Mouse (Mus musculus) cerebellum, adult 2 months (tissue): Measurements from ENCODE around the gene Srrm4. TPM values are rescaled to one million over a fixed set of nuclear protein-coding genes. Genes with fewer than 3 reads are reported as not detected.

ENCODE experiments used
- DNase-seq, 2 experiments: peaks; one replicate each; pipeline ENCODE4 v3.0.0; 2021
- H3K27ac ChIP-seq: fragments of 200-500 bp; 2 replicates; pipeline ENCODE4 v1.5.1; 2012; ENCODE audit warnings: low read length, control low read depth, inconsistent platforms; ENCODE audit not compliant: insufficient read depth
- H3K27me3 ChIP-seq: fragments of 200-500 bp; 2 replicates; pipeline ENCODE4 v1.6.1; 2012; ENCODE audit warnings: inconsistent platforms, mild to moderate bottlenecking, low read length, moderate library complexity; ENCODE audit not compliant: control insufficient read depth, insufficient read depth
- H3K4me1 ChIP-seq: fragments of 200-500 bp; 2 replicates; pipeline ENCODE4 v1.6.1; 2011; ENCODE audit warnings: low read length; ENCODE audit not compliant: control insufficient read depth, insufficient read depth
- H3K4me3 ChIP-seq: fragments of 200-500 bp; replicated peaks from 2 replicates; pipeline ENCODE3; 2011; ENCODE audit warnings: mild to moderate bottlenecking, low read depth, low read length, control low read depth; ENCODE audit not compliant: insufficient read depth
- CTCF ChIP-seq: fragments of 200-500 bp; IDR thresholded peaks from 2 replicates; pipeline ENCODE4 v1.5.1; 2011; ENCODE audit warnings: low read depth, mild to moderate bottlenecking, control low read depth, low read length, moderate library complexity, borderline replicate concordance; ENCODE audit not compliant: insufficient read depth
- POLR2A ChIP-seq: fragments of 200-500 bp; IDR thresholded peaks from 2 replicates; pipeline ENCODE4 v1.6.1; 2011; ENCODE audit warnings: low read length, control low read depth, borderline replicate concordance; ENCODE audit not compliant: insufficient read depth
- WGBS: fragments of 180-500 bp; shearing (Covaris S2); methylation state at CpG from one replicate; pipeline ENCODE4 v1.1.7; 2018; 5-methylcytosine and 5-hydroxymethylcytosine counted together
- polyA plus RNA-seq: library from polyadenylated mRNA; depleted of rRNA; stranded (reverse); fragments of >200 nt; gene quantifications from 2 replicates; pipeline ENCODE4 v1.2.3, GENCODE M21; 2012

Srrm4 gene
- polyA plus RNA-seq, 1 experiment, result 29.6 TPM

DNA sequence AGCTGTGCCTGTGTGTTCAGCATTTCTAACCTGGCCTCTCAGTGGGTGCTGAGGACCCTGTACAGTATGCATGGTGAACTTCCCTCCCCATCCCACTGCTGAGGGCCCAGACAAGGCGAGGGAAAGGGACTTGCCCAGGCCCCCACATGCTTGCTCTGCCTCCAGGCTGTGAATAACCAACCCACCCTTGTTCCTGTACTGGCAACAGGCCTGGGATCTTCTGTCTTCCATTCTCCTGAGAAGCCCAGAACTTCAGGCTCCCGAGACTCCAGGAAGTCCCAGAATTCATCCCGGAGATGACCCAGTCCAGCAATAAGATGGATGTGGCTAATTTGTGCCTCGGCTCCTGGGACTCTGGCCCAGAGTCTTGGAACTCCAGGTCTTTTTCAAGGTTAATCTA lies 105.5 kb downstream of the Srrm4 start:
- H3K4me3 ChIP-seq, result no peak overlapping the region
- H3K27me3 ChIP-seq, result no peaks in the 10 kb centered on the region
- DNase-seq, result no peak
- no peak overlapping the region for H3K27ac ChIP-seq
- no peak for TF ChIP-seq POLR2A
- TF ChIP-seq CTCF, result no peak
- peaks cover 35% of the 10 kb centered on the region for H3K4me1 ChIP-seq
- WGBS, result 65% methylated on average over 4 of the region's 4 CpGs

- 23% methylated on average over 5 of the region's 5 CpGs for WGBS
- Histone ChIP-seq H3K27ac (no peak overlapping the region), H3K4me1 (peaks cover 25% of the 10 kb centered on the region), H3K27me3 (no peaks in the 10 kb centered on the region), H3K4me3 (no peak overlapping the region)
- DNase-seq, result no peak
- TF ChIP-seq POLR2A, result no peak
These were observed 106.5 kb downstream of the Srrm4 start for GRCm38 (mm10) chr5:116485069-116485468.

GRCm38 (mm10) chr5:116484236-116484635 lies 107.4 kb downstream of the Srrm4 start:
- H3K27ac ChIP-seq, result peak overlapping the region; percentile 47; the same call in 1 of the 2 replicates
- WGBS, result 24% methylated on average over 9 of the region's 9 CpGs
- H3K4me1 ChIP-seq, result peaks cover 22% of the 10 kb centered on the region; the same call in 1 of the 2 replicates
- DNase-seq, result peak; percentile 71 to 80
- no peak for TF ChIP-seq POLR2A
- no peak overlapping the region for H3K4me3 ChIP-seq
- no peaks in the 10 kb centered on the region for H3K27me3 ChIP-seq

- 46% methylated on average over 18 of the region's 18 CpGs for WGBS
- TF ChIP-seq POLR2A, result no peak
- no peak for TF ChIP-seq CTCF
- DNase-seq, result peak in 1 of 2 experiments; percentile 49
- Histone ChIP-seq H3K4me1 (peaks cover 17% of the 10 kb centered on the region), H3K27me3 (no peaks in the 10 kb centered on the region), H3K4me3 (no peak overlapping the region), H3K27ac (no peak overlapping the region)
These were observed 112.8 kb downstream of the Srrm4 start for GRCm38 (mm10) chr5:116478607-116479371.

- H3K4me3 ChIP-seq, result no peak overlapping the region
- H3K27ac ChIP-seq, result no peak overlapping the region
- H3K27me3 ChIP-seq, result no peaks in the 10 kb centered on the region
- DNase-seq, result peak; percentile 30 to 54
- WGBS, result 26% methylated on average over 15 of the region's 15 CpGs
- peak; percentile 70 for TF ChIP-seq CTCF
- no peak for TF ChIP-seq POLR2A
- H3K4me1 ChIP-seq, result peaks cover 8% of the 10 kb centered on the region
These were observed 115.6 kb downstream of the Srrm4 start for GRCm38 (mm10) chr5:116476006-116476405.

DNA sequence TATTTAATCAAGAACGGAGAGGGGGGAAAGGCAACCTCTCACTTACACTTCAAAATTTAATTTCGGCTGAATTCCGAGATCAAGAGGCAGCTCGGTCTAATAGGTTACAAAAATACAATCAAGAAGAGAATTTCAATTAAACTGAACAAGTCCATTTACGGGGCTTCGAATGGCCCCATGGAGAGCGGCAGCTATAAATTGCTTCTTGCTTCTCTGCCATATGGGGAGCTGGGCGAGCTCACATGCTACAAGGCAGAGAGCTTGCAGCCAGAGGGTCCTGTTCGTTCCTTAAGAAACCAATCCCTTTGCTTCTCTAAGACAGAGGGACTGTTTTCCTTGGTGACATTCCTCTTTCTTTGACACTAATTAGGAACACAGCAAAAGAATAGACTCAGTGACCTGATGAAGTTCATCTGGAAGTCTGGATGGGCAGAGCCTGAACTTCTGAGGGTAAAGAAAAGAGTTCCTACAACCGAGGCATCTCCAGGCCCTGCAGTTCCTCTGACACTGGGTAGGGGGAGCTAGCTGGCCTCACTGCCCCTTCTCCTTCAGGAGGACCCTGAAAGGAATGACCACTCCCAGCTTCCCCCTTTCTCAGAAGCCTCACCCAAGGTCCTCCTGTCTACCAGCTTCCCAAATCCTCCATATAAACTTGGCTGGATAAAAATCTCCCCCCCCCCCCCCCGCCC lies 130.1 kb downstream of the Srrm4 start:
- TF ChIP-seq CTCF (peak; percentile 62), POLR2A (no peak)
- no peak overlapping the region for H3K27ac ChIP-seq
- H3K4me1 ChIP-seq, result peaks cover 2% of the 10 kb centered on the region; the same call in 1 of the 2 replicates
- 55% methylated on average over 11 of the region's 11 CpGs for WGBS
- DNase-seq, result no peak
- H3K4me3 ChIP-seq, result no peak overlapping the region
- H3K27me3 ChIP-seq, result no peaks in the 10 kb centered on the region

GRCm38 (mm10) chr5:116459970-116460369 lies 131.6 kb downstream of the Srrm4 start:
- no peak for DNase-seq

DNA sequence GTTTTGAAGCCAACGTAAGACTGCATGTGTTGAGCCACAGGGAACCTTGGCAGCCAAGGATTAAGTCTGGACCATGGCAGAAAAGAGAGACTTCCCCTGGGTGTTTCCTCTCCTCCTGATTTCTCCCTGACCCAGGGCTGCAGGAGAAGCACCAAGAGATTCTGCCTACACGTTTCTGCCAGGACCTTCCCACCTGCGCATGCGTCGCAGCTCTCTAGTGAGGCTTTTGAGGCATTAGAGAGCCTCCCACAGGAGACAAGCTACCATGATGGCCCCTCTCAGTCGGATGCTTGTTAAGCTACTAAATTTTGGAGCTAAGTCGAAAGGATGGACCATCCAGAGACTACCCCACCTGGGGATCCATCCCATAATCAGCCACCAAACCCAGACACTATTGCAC lies 133.8 kb downstream of the Srrm4 start:
- H3K27ac ChIP-seq, result no peak overlapping the region
- H3K27me3 ChIP-seq, result no peaks in the 10 kb centered on the region
- DNase-seq, result no peak
- H3K4me1 ChIP-seq, result peaks cover 8% of the 10 kb centered on the region
- no peak for TF ChIP-seq POLR2A
- H3K4me3 ChIP-seq, result no peak overlapping the region
- 67% methylated on average over 7 of the region's 7 CpGs for WGBS

More at GRCm38 (mm10) chr5:116459970-116460369, 131.6 kb downstream of the Srrm4 start:
- no peak overlapping the region for H3K4me3 ChIP-seq
- H3K27ac ChIP-seq, result no peak overlapping the region
- WGBS, result 60% methylated on average over 2 of the region's 2 CpGs
- H3K27me3 ChIP-seq, result no peaks in the 10 kb centered on the region
- peaks cover 2% of the 10 kb centered on the region; the same call in 1 of the 2 replicates for H3K4me1 ChIP-seq
- no peak for TF ChIP-seq POLR2A
- no peak for TF ChIP-seq CTCF
